Comparison of ENCODE assay signal across 8 mouse cellular contexts in genomic region chr1:153900860-153901730, GRCm38 (mm10). TPM values are rescaled to one million over a fixed set of nuclear protein-coding genes. Genes with fewer than 3 reads are reported as not detected.
DNase-seq lines count a peak whose midpoint lies in the region; ATAC-seq and TF ChIP-seq lines count a peak whose summit lies in the region.

No protein-coding gene starts in this region.

- H3K4me1 ChIP-seq in hindbrain, embryonic 14.5 days (replicated peaks; ENCODE audit: control insufficient read depth, insufficient read depth, low read length), result peaks cover 32% of the 10 kb centered on the region
- peaks cover 10 to 13% of the 10 kb centered on the region in 2 experiments for H3K4me1 ChIP-seq in liver, embryonic 14.5 days (replicated peaks; ENCODE audit: control insufficient read depth in 2 of 2, insufficient read depth in 2 of 2, low read length in 1 of 2)

- peaks cover 34% of the 10 kb centered on the region for H3K36me3 ChIP-seq in hindbrain, embryonic 14.5 days (replicated peaks; ENCODE audit: control insufficient read depth, insufficient read depth)
- peaks cover 37% of the 10 kb centered on the region for H3K36me3 ChIP-seq in liver, embryonic 14.5 days (replicated peaks; ENCODE audit: control insufficient read depth, insufficient read depth, low read depth)

- peak overlapping the region; percentile 81 for H3K4me2 ChIP-seq in hindbrain, embryonic 14.5 days (replicated peaks)
- peak overlapping the region; percentile 83 for H3K4me2 ChIP-seq in liver, embryonic 14.5 days (ENCODE audit: low read depth)

- peak overlapping the region; percentile 97 for H3K27ac ChIP-seq in hindbrain, embryonic 14.5 days
- H3K27ac ChIP-seq in liver, embryonic 14.5 days, result peak overlapping the region; percentile 94

- H3K9me3 ChIP-seq in hindbrain, embryonic 14.5 days (ENCODE audit: control insufficient read depth, low read length), result no peaks in the 10 kb centered on the region
- no peaks in the 10 kb centered on the region for H3K9me3 ChIP-seq in liver, embryonic 14.5 days (ENCODE audit: control insufficient read depth, low read length)

- H3K27me3 ChIP-seq in hindbrain, embryonic 14.5 days (ENCODE audit: control insufficient read depth, insufficient read depth, low read length), result no peaks in the 10 kb centered on the region
- H3K27me3 ChIP-seq in liver, embryonic 14.5 days (ENCODE audit: control insufficient read depth, insufficient read depth, low read length), result no peaks in the 10 kb centered on the region

- DNase-seq in ovary, postnatal 36 days (ENCODE audit: low spot score), result peak; percentile 27
- DNase-seq in ovary, postnatal 14 days (ENCODE audit: low spot score), result no peak
- peak; percentile 29 for DNase-seq in c-Kit-positive CD71-positive TER-119-positive erythroid progenitor cells, embryonic 14.5 days (ENCODE audit: low spot score)
- DNase-seq in gastrocnemius, adult 18-20 months (ENCODE audit: low spot score), result peak; percentile 90
- no peak for DNase-seq in hindbrain, embryonic 14.5 days (ENCODE audit: low spot score)
- DNase-seq in liver, embryonic 14.5 days (ENCODE audit: low read depth in 3 of 3, low spot score in 3 of 3), result peak in 1 of 3 experiments; percentile 37
- DNase-seq in neural tube, embryonic 10.5 days (ENCODE audit: extremely low spot score, low spot score), result peak; percentile 53

- H3K9ac ChIP-seq in hindbrain, embryonic 14.5 days, result peak overlapping the region; percentile 86
- H3K9ac ChIP-seq in liver, embryonic 14.5 days (replicated peaks), result peak overlapping the region; percentile 88

- peak overlapping the region; percentile 84 for H3K4me3 ChIP-seq in hindbrain, embryonic 14.5 days (replicated peaks; ENCODE audit: low read length)
- H3K4me3 ChIP-seq in liver, embryonic 14.5 days (ENCODE audit: insufficient read depth in 1 of 2, low read depth in 2 of 2, low read length in 2 of 2), result peak overlapping the region; percentile 75 to 77

- no peak for ATAC-seq in hindbrain, embryonic 14.5 days (ENCODE audit: low FRiP score)
- no peak for ATAC-seq in liver, embryonic 14.5 days (ENCODE audit: insufficient read depth)
- ATAC-seq in monocyte, adult 5-6 weeks (replicated peaks; ENCODE audit: insufficient number of reproducible peaks, low FRiP score, low TSS enrichment, poor library complexity, severe bottlenecking), result no peak

- no peak for TF ChIP-seq EP300 in liver, embryonic 14.5 days (IDR thresholded peaks at IDR 0.05; ENCODE audit: low read depth)

- WGBS in hindbrain, embryonic 14.5 days, result 3% methylated on average over 25 of the region's 25 CpGs
- WGBS in liver, embryonic 14.5 days (ENCODE audit: insufficient replicate concordance), result 3% methylated on average over 25 of the region's 25 CpGs

- TF ChIP-seq CTCF in liver, embryonic 14.5 days (IDR thresholded peaks at IDR 0.05; ENCODE audit: low read depth), result no peak

RNA-seq across cellular contexts. Expression of gene Teddm2, which starts 1.1 kb away (rescaled TPM):
- total RNA-seq in gastrocnemius, adult 18-20 months (2021), result 1 to 10 TPM; 1.5 to 2.5 TPM
- 0.98 and 1.4 TPM in 2 replicates for polyA plus RNA-seq in hindbrain, embryonic 14.5 days (2014; fragmentation: Nextera tagmentation; extraction: Ambion mirVana)
- 0.24 and 0.28 TPM in 2 replicates for polyA plus RNA-seq in liver, embryonic 14.5 days (2012; rRNA removed)
- 0.14 and 0.25 TPM in 2 replicates for polyA plus RNA-seq in liver, embryonic 14.5 days (2014; fragmentation: Nextera tagmentation; extraction: Ambion mirVana)
- 0.32 to 1.4 TPM (median 0.87 TPM) in 3 replicates for total RNA-seq in monocyte, adult 5-6 weeks (2017)

RNA-seq across cellular contexts. Expression of gene Glul, which starts 1.4 kb away (rescaled TPM):
- 100 to 1,000 TPM; 295 to 614 TPM for total RNA-seq in gastrocnemius, adult 18-20 months (2021)
- 199 and 206 TPM in 2 replicates for polyA plus RNA-seq in hindbrain, embryonic 14.5 days (2014; fragmentation: Nextera tagmentation; extraction: Ambion mirVana)
- 46.7 and 71.1 TPM in 2 replicates for polyA plus RNA-seq in liver, embryonic 14.5 days (2012; rRNA removed)
- polyA plus RNA-seq in liver, embryonic 14.5 days (2014; fragmentation: Nextera tagmentation; extraction: Ambion mirVana), result 101 and 103 TPM in 2 replicates
- total RNA-seq in monocyte, adult 5-6 weeks (2017), result 78.8 to 92.8 TPM (median 85.8 TPM) in 3 replicates

RNA-seq across cellular contexts. Expression of gene Teddm1a, which starts 9.6 kb away (rescaled TPM):
- not detected for total RNA-seq in gastrocnemius, adult 18-20 months (2021)
- polyA plus RNA-seq in hindbrain, embryonic 14.5 days (2014; fragmentation: Nextera tagmentation; extraction: Ambion mirVana), result not detected in 2 replicates
- not detected in 2 replicates for polyA plus RNA-seq in liver, embryonic 14.5 days (2012; rRNA removed)
- polyA plus RNA-seq in liver, embryonic 14.5 days (2014; fragmentation: Nextera tagmentation; extraction: Ambion mirVana), result not detected in 2 replicates
- not detected in 3 replicates for total RNA-seq in monocyte, adult 5-6 weeks (2017)

RNA-seq across cellular contexts. Expression of gene Teddm1b, which starts 26.9 kb away (rescaled TPM):
- not detected for total RNA-seq in gastrocnemius, adult 18-20 months (2021)
- 0.25 and 0.51 TPM in 2 replicates for polyA plus RNA-seq in hindbrain, embryonic 14.5 days (2014; fragmentation: Nextera tagmentation; extraction: Ambion mirVana)
- not detected in 2 replicates for polyA plus RNA-seq in liver, embryonic 14.5 days (2012; rRNA removed)
- 0.05 and 0.08 TPM in 2 replicates for polyA plus RNA-seq in liver, embryonic 14.5 days (2014; fragmentation: Nextera tagmentation; extraction: Ambion mirVana)
- total RNA-seq in monocyte, adult 5-6 weeks (2017), result not detected in 3 replicates

RNA-seq across cellular contexts. Expression of gene Rgsl1, which starts 57.2 kb away (rescaled TPM):
- total RNA-seq in gastrocnemius, adult 18-20 months (2021), result under 1 TPM; 0.09 to 0.11 TPM
- polyA plus RNA-seq in hindbrain, embryonic 14.5 days (2014; fragmentation: Nextera tagmentation; extraction: Ambion mirVana), result 0.13 and 0.16 TPM in 2 replicates
- 0.02 and 0.03 TPM in 2 replicates for polyA plus RNA-seq in liver, embryonic 14.5 days (2012; rRNA removed)
- polyA plus RNA-seq in liver, embryonic 14.5 days (2014; fragmentation: Nextera tagmentation; extraction: Ambion mirVana), result not detected in 2 replicates
- total RNA-seq in monocyte, adult 5-6 weeks (2017), result not detected in 3 replicates

Comparison
In these comparisons a context has a peak if more than half of its experiments do, and no peak if none do; other contexts are left out.
1. DNase-seq: peak in ovary, postnatal 36 days (single experiment), c-Kit-positive CD71-positive TER-119-positive erythroid progenitor cells, embryonic 14.5 days (single experiment), gastrocnemius, adult 18-20 months (single experiment) and neural tube, embryonic 10.5 days (single experiment); none in ovary, postnatal 14 days (single experiment) and hindbrain, embryonic 14.5 days (single experiment).